Mouse (Mus musculus) intestine, embryonic 15.5 days (tissue): ENCODE data around the gene Gm14459. TPM values are rescaled to one million over a fixed set of nuclear protein-coding genes. Genes with fewer than 3 reads are reported as not detected.
"Not testable (repeated sequence)": the region's sequence is repeated elsewhere in the genome, so short reads cannot be mapped to it uniquely, and the experiment has no call there.

ENCODE experiments used
- ATAC-seq: fragments of 200-750 bp; cut with Nextera tagmentation; 2 replicates; pipeline ENCODE4 v1.8.0; 2017; ENCODE audit warnings: moderate TSS enrichment, moderate library complexity
- H3K27ac ChIP-seq: fragments of 300-500 bp; sonication (generic); 2 replicates; pipeline ENCODE4 v1.5.1; 2015; ENCODE audit warnings: mild to moderate bottlenecking, inconsistent platforms
- H3K27me3 ChIP-seq: fragments of 300-500 bp; sonication (generic); replicated peaks from 2 replicates; pipeline ENCODE4 v1.6.1; 2015; ENCODE audit warnings: inconsistent platforms
- H3K36me3 ChIP-seq: fragments of 300-500 bp; sonication (generic); 2 replicates; pipeline ENCODE4 v1.6.1; 2015; ENCODE audit warnings: inconsistent platforms
- H3K4me1 ChIP-seq: fragments of 300-500 bp; sonication (generic); replicated peaks from 2 replicates; pipeline ENCODE4 v1.6.1; 2015; ENCODE audit warnings: inconsistent platforms
- H3K4me2 ChIP-seq: fragments of 300-500 bp; sonication (generic); replicated peaks from 2 replicates; pipeline ENCODE4 v1.6.1; 2015; ENCODE audit warnings: mild to moderate bottlenecking, inconsistent platforms
- H3K4me3 ChIP-seq: fragments of 300-500 bp; sonication (generic); replicated peaks from 2 replicates; pipeline ENCODE4 v1.5.1; 2015; ENCODE audit warnings: inconsistent platforms
- H3K9ac ChIP-seq: fragments of 300-500 bp; sonication (generic); 2 replicates; pipeline ENCODE4 v1.6.1; 2015; ENCODE audit warnings: inconsistent platforms
- H3K9me3 ChIP-seq: fragments of 300-500 bp; sonication (generic); 2 replicates; pipeline ENCODE4 v1.6.1; 2016; ENCODE audit warnings: inconsistent platforms
- WGBS: fragments of 180-500 bp; shearing (Covaris S2); methylation state at CpG from one replicate; pipeline ENCODE4 v1.1.7; 2015; 5-methylcytosine and 5-hydroxymethylcytosine counted together
- polyA plus RNA-seq: library from polyadenylated mRNA; unstranded; fragments of >200 nt; fragmentation: Nextera tagmentation; extraction: Ambion mirVana; gene quantifications from 2 replicates; pipeline ENCODE4 v1.2.1, GENCODE M21; 2015

Gene Gm14459
- polyA plus RNA-seq, result not detected in 2 replicates

- H3K9me3 ChIP-seq, result no peaks in the 10 kb centered on the region
- H3K36me3 ChIP-seq, result no peaks in the 10 kb centered on the region
- no peak within 1 kb of the TSS for H3K4me3 ChIP-seq
- H3K9ac ChIP-seq, result no peak within 1 kb of the TSS
- H3K4me2 ChIP-seq, result no peak within 1 kb of the TSS
- no peak for ATAC-seq
- no peaks in the 10 kb centered on the region for H3K4me1 ChIP-seq
- H3K27ac ChIP-seq, result no peak within 1 kb of the TSS
- WGBS, result 83% methylated on average over 2 of the region's 2 CpGs
- no peaks in the 10 kb centered on the region for H3K27me3 ChIP-seq
These were observed at the start of gene Gm14459 for GRCm38 (mm10) chrX:8524854-8525253. Gm14459 (minus strand) TSS chrX:8524954.

GRCm38 (mm10) chrX:8548155-8548554, 23.4 kb upstream of the Gm14459 start, which contains the start of gene Ssxb6:
Ssxb6 (minus strand) TSS chrX:8548255.
- not testable (repeated sequence) for H3K36me3 ChIP-seq, ATAC-seq, H3K9me3 ChIP-seq, H3K4me2 ChIP-seq, H3K9ac ChIP-seq, H3K4me3 ChIP-seq, H3K4me1 ChIP-seq, H3K27me3 ChIP-seq, H3K27ac ChIP-seq
- WGBS, result 71% methylated on average over 4 of the region's 4 CpGs

Other genes starting within 250 kb of the Gm14459 start
- not detected in 2 replicates for gene Ssxb10, start 197.5 kb downstream of the Gm14459 start, polyA plus RNA-seq
- not detected in 2 replicates for gene Ssxb9, start 158.0 kb downstream of the Gm14459 start, polyA plus RNA-seq
- not detected in 2 replicates for gene Ssxb1, start 111.6 kb downstream of the Gm14459 start, polyA plus RNA-seq
- not detected in 2 replicates for gene Ssxb2, start 63.2 kb downstream of the Gm14459 start, polyA plus RNA-seq
- not detected in 2 replicates for gene Ssxb6, start 23.3 kb upstream of the Gm14459 start, polyA plus RNA-seq
- gene Ssxb3, start 66.9 kb upstream of the Gm14459 start, polyA plus RNA-seq, result not detected in 2 replicates
- gene Ssxb8, start 165.9 kb upstream of the Gm14459 start, polyA plus RNA-seq, result not detected in 2 replicates
- gene Ssx9, start 223.5 kb upstream of the Gm14459 start, polyA plus RNA-seq, result not detected in 2 replicates